Mouse (Mus musculus): Measurements from ENCODE around the gene Coa5.

Gene Coa5

GRCm38 (mm10) chr1:37368125-37368524 lies 61.8 kb downstream of the Coa5 start:
- no peak for DNase-seq (ENCODE audit: low spot score)

All from ovary, adult 18-20 months (tissue).